Mouse (Mus musculus) heart, postnatal 0 days (tissue): Measurements from ENCODE around the gene Cog7. TPM values are rescaled to one million over a fixed set of nuclear protein-coding genes. Genes with fewer than 3 reads are reported as not detected.

Source experiments
- ATAC-seq: fragments of 200-750 bp; cut with Nextera tagmentation; 2 replicates; pipeline ENCODE4 v1.8.0; 2017; ENCODE audit warnings: low read depth, moderate number of reproducible peaks, moderate library complexity; ENCODE audit not compliant: insufficient read depth
- DNase-seq: peaks from one replicate; pipeline ENCODE4 v3.0.0-alpha.2; 2016; ENCODE audit warnings: low spot score
- H3K27ac ChIP-seq: fragments of 300-500 bp; sonication (generic); 2 replicates; pipeline ENCODE4 v1.5.1; 2014; ENCODE audit warnings: low read depth, mild to moderate bottlenecking
- H3K27me3 ChIP-seq: fragments of 300-500 bp; sonication (generic); 2 replicates; pipeline ENCODE4 v1.6.1; 2014; ENCODE audit warnings: low read length, mixed read lengths; ENCODE audit not compliant: control insufficient read depth, insufficient read depth
- H3K36me3 ChIP-seq: fragments of 300-500 bp; sonication (generic); replicated peaks from 2 replicates; pipeline ENCODE4 v1.6.1; 2014; ENCODE audit warnings: low read length, mixed read lengths; ENCODE audit not compliant: control insufficient read depth, insufficient read depth
- H3K4me1 ChIP-seq: fragments of 300-500 bp; sonication (generic); 2 replicates; pipeline ENCODE4 v1.6.1; 2014; ENCODE audit warnings: antibody characterized with exemption; ENCODE audit not compliant: control insufficient read depth, insufficient read depth
- H3K4me2 ChIP-seq: fragments of 300-500 bp; sonication (generic); 2 replicates; pipeline ENCODE4 v1.6.1; 2014; ENCODE audit warnings: low read depth, mild to moderate bottlenecking, low read length, moderate library complexity
- H3K4me3 ChIP-seq: fragments of 300-500 bp; sonication (generic); 2 replicates; pipeline ENCODE4 v1.5.1; 2014; ENCODE audit warnings: low read depth, low read length
- H3K9ac ChIP-seq: fragments of 300-500 bp; sonication (generic); replicated peaks from 2 replicates; pipeline ENCODE4 v1.6.1; 2014; ENCODE audit warnings: low read depth, low read length, mixed read lengths
- H3K9me3 ChIP-seq: fragments of 300-500 bp; sonication (generic); replicated peaks from 2 replicates; pipeline ENCODE4 v1.6.1; 2016; ENCODE audit warnings: low read length; ENCODE audit not compliant: control insufficient read depth
- CTCF ChIP-seq: IDR thresholded peaks from 2 replicates; pipeline ENCODE4 v1.5.1; 2016; ENCODE audit warnings: antibody characterized with exemption, control low read depth, low read depth
- EP300 ChIP-seq: IDR thresholded peaks from 2 replicates; pipeline ENCODE4 v1.6.1; 2016; ENCODE audit warnings: antibody characterized with exemption, low read depth
- WGBS: fragments of 180-500 bp; shearing (Covaris S2); extraction: QIAGEN DNeasy Blood & Tissue Kit; methylation state at CpG from one replicate; pipeline ENCODE4 v1.1.7; 2014; 5-methylcytosine and 5-hydroxymethylcytosine counted together
- polyA plus RNA-seq: library from polyadenylated mRNA; unstranded; fragments of >200 nt; fragmentation: Nextera tagmentation; extraction: Ambion mirVana; gene quantifications from 2 replicates; pipeline ENCODE4 v1.2.1, GENCODE M21; 2015
- total RNA-seq: library from RNA; depleted of rRNA; stranded (reverse); fragments of >200 nt; gene quantifications from 2 replicates; pipeline ENCODE4 v1.2.3, GENCODE M21; 2014; ENCODE audit warnings: low replicate concordance

The Cog7 gene
- total and polyA plus RNA-seq, 2 experiments from 2014 or later: 12.4 to 20.4 TPM

GRCm38 (mm10) chr7:121912250-121912649 lies 69.3 kb downstream of the Cog7 start:
- Histone ChIP-seq H3K36me3 (no peaks in the 10 kb centered on the region), H3K27me3 (no peaks in the 10 kb centered on the region), H3K27ac (no peak overlapping the region), H3K9ac (no peak overlapping the region), H3K4me2 (no peak overlapping the region), H3K4me3 (no peak overlapping the region), H3K4me1 (peaks cover 4% of the 10 kb centered on the region; the same call in 1 of the 2 replicates), H3K9me3 (no peaks in the 10 kb centered on the region)
- WGBS: 61% methylated on average over 8 of the region's 8 CpGs
- TF ChIP-seq EP300 (no peak), CTCF (no peak)
- no peak for DNase-seq
- no peak for ATAC-seq

- H3K36me3 ChIP-seq: no peaks in the 10 kb centered on the region
- H3K4me3 ChIP-seq: no peak overlapping the region
- no peak overlapping the region for H3K4me2 ChIP-seq
- TF ChIP-seq EP300 (no peak), CTCF (no peak)
- H3K9me3 ChIP-seq: no peaks in the 10 kb centered on the region
- H3K27ac ChIP-seq: no peak overlapping the region
- WGBS: 55% methylated on average over 4 of the region's 4 CpGs
- no peaks in the 10 kb centered on the region for H3K27me3 ChIP-seq
- ATAC-seq (no peak), DNase-seq (no peak)
- H3K4me1 ChIP-seq: peaks cover 19% of the 10 kb centered on the region; the same call in 1 of the 2 replicates
- no peak overlapping the region for H3K9ac ChIP-seq
Observed at GRCm38 (mm10) chr7:121906879-121907278, 74.6 kb downstream of the Cog7 start.

- WGBS: 26% methylated on average over 7 of the region's 8 CpGs
- peak; percentile 18 for DNase-seq
- 0 out of 2 replicates have a peak, but pooled peaks cover 6% of the 10 kb centered on the region for H3K27me3 ChIP-seq
- no peaks in the 10 kb centered on the region for H3K9me3 ChIP-seq
- TF ChIP-seq EP300: no peak
- no peak for TF ChIP-seq CTCF
- ATAC-seq: peak; percentile 68
- H3K4me2 ChIP-seq: no peak overlapping the region
- H3K9ac ChIP-seq: no peak overlapping the region
- H3K4me1 ChIP-seq: peaks cover 19% of the 10 kb centered on the region; the same call in 1 of the 2 replicates
- no peak overlapping the region for H3K27ac ChIP-seq
- no peak overlapping the region for H3K4me3 ChIP-seq
- no peaks in the 10 kb centered on the region for H3K36me3 ChIP-seq
Observed at GRCm38 (mm10) chr7:121902757-121903411, 78.6 kb downstream of the Cog7 start.

GRCm38 (mm10) chr7:121899940-121900339 lies 81.6 kb downstream of the Cog7 start:
- Histone ChIP-seq H3K27me3 (0 out of 2 replicates have a peak, but pooled peaks cover 6% of the 10 kb centered on the region), H3K9ac (no peak overlapping the region), H3K4me3 (no peak overlapping the region), H3K36me3 (no peaks in the 10 kb centered on the region), H3K4me2 (no peak overlapping the region), H3K27ac (no peak overlapping the region), H3K9me3 (no peaks in the 10 kb centered on the region), H3K4me1 (0 out of 2 replicates have a peak, but pooled peaks cover 11% of the 10 kb centered on the region)
- WGBS: 16% methylated on average over 7 of the region's 7 CpGs
- no peak for TF ChIP-seq CTCF
- no peak for TF ChIP-seq EP300
- no peak for DNase-seq
- ATAC-seq: no peak

DNA sequence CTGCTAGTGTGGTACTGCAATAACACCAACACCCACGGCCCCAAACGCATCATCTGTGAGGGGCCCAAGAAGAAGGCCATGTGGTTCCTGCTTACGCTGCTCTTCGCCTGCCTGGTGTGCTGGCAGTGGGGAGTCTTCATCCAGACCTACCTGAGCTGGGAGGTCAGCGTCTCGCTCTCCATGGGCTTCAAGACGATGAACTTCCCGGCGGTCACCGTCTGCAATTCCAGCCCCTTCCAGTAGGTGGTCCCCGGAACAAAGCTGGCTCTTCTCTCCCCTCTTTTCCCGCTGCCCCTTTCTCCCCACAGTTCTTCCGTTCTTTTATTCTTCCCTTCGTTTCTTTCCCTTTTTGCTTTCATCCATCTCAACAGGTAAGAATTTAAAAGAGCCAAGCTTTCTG lies 82.2 kb downstream of the Cog7 start:
- no peak overlapping the region for H3K4me2 ChIP-seq
- 0 out of 2 replicates have a peak, but pooled peaks cover 11% of the 10 kb centered on the region for H3K4me1 ChIP-seq
- DNase-seq (no peak), ATAC-seq (no peak)
- no peaks in the 10 kb centered on the region for H3K36me3 ChIP-seq
- H3K9me3 ChIP-seq: no peaks in the 10 kb centered on the region
- 5% methylated on average over 14 of the region's 14 CpGs for WGBS
- no peak overlapping the region for H3K4me3 ChIP-seq
- no peak overlapping the region for H3K9ac ChIP-seq
- TF ChIP-seq CTCF (peak; percentile 48), EP300 (no peak)
- 0 out of 2 replicates have a peak, but pooled peaks cover 6% of the 10 kb centered on the region for H3K27me3 ChIP-seq
- no peak overlapping the region for H3K27ac ChIP-seq

- 0 out of 2 replicates have a peak, but pooled peaks cover 6% of the 10 kb centered on the region for H3K27me3 ChIP-seq
- H3K36me3 ChIP-seq: no peaks in the 10 kb centered on the region
- DNase-seq (no peak), ATAC-seq (no peak)
- H3K27ac ChIP-seq: no peak overlapping the region
- no peaks in the 10 kb centered on the region for H3K9me3 ChIP-seq
- TF ChIP-seq CTCF (no peak), EP300 (no peak)
- H3K4me2 ChIP-seq: no peak overlapping the region
- H3K9ac ChIP-seq: no peak overlapping the region
- H3K4me1 ChIP-seq: no peaks in the 10 kb centered on the region
- 41% methylated on average over 6 of the region's 6 CpGs for WGBS
- no peak overlapping the region for H3K4me3 ChIP-seq
Observed at GRCm38 (mm10) chr7:121896689-121897088, 84.8 kb downstream of the Cog7 start.
